Mouse (Mus musculus) midbrain, embryonic 13.5 days (tissue): ENCODE measurements around the gene Scarb1. TPM values are rescaled to one million over a fixed set of nuclear protein-coding genes. Genes with fewer than 3 reads are reported as not detected.

Experiments used
- ATAC-seq: fragments of 200-750 bp; cut with Nextera tagmentation; 2 replicates; pipeline ENCODE4 v1.8.0; 2017; ENCODE audit warnings: mild to moderate bottlenecking, moderate TSS enrichment, moderate library complexity
- H3K27ac ChIP-seq: fragments of 300-500 bp; sonication (generic); 2 replicates; pipeline ENCODE4 v1.5.1; 2015; ENCODE audit warnings: inconsistent platforms, mild to moderate bottlenecking, moderate library complexity
- H3K27me3 ChIP-seq: fragments of 300-500 bp; sonication (generic); 2 replicates; pipeline ENCODE4 v1.6.1; 2015; ENCODE audit warnings: mild to moderate bottlenecking, inconsistent platforms
- H3K36me3 ChIP-seq: fragments of 300-500 bp; sonication (generic); 2 replicates; pipeline ENCODE4 v1.6.1; 2015; ENCODE audit warnings: mild to moderate bottlenecking, inconsistent platforms
- H3K4me1 ChIP-seq: fragments of 300-500 bp; sonication (generic); replicated peaks from 2 replicates; pipeline ENCODE4 v1.6.1; 2015; ENCODE audit warnings: inconsistent platforms
- H3K4me2 ChIP-seq: fragments of 300-500 bp; sonication (generic); replicated peaks from 2 replicates; pipeline ENCODE4 v1.6.1; 2015; ENCODE audit warnings: moderate library complexity, mild to moderate bottlenecking, inconsistent platforms
- H3K4me3 ChIP-seq: fragments of 300-500 bp; sonication (generic); replicated peaks from 2 replicates; pipeline ENCODE4 v1.5.1; 2015; ENCODE audit warnings: mild to moderate bottlenecking, inconsistent platforms
- H3K9ac ChIP-seq: fragments of 300-500 bp; sonication (generic); replicated peaks from 2 replicates; pipeline ENCODE4 v1.6.1; 2015; ENCODE audit warnings: mild to moderate bottlenecking, inconsistent platforms
- H3K9me3 ChIP-seq: fragments of 300-500 bp; sonication (generic); 2 replicates; pipeline ENCODE4 v1.6.1; 2016; ENCODE audit warnings: mild to moderate bottlenecking, inconsistent platforms
- WGBS: fragments of 180-500 bp; shearing (Covaris S2); methylation state at CpG from one replicate; pipeline ENCODE4 v1.1.7; 2015; 5-methylcytosine and 5-hydroxymethylcytosine counted together
- polyA plus RNA-seq: library from polyadenylated mRNA; unstranded; fragments of >200 nt; fragmentation: Nextera tagmentation; extraction: Ambion mirVana; gene quantifications from 2 replicates; pipeline ENCODE4 v1.2.1, GENCODE M21; 2015

The Scarb1 gene
- polyA plus RNA-seq, 1 experiment from 2014 or later, result 22.8 TPM

GRCm38 (mm10) chr5:125358270-125358608 is 17.3 kb upstream of the Scarb1 start:
- no peaks in the 10 kb centered on the region for H3K36me3 ChIP-seq
- ATAC-seq, result no peak
- no peaks in the 10 kb centered on the region for H3K27me3 ChIP-seq
- no peak overlapping the region for H3K27ac ChIP-seq
- no peak overlapping the region for H3K4me2 ChIP-seq
- 0 out of 2 replicates have a peak, but pooled peaks cover 6% of the 10 kb centered on the region for H3K4me1 ChIP-seq
- WGBS, result 85% methylated on average over 5 of the region's 5 CpGs
- H3K9me3 ChIP-seq, result no peaks in the 10 kb centered on the region
- no peak overlapping the region for H3K9ac ChIP-seq
- H3K4me3 ChIP-seq, result no peak overlapping the region

- Histone ChIP-seq H3K36me3 (no peaks in the 10 kb centered on the region), H3K9ac (no peak overlapping the region), H3K4me1 (0 out of 2 replicates have a peak, but pooled peaks cover 6% of the 10 kb centered on the region), H3K4me3 (no peak overlapping the region), H3K27ac (no peak overlapping the region), H3K4me2 (no peak overlapping the region), H3K27me3 (no peaks in the 10 kb centered on the region), H3K9me3 (no peaks in the 10 kb centered on the region)
- ATAC-seq, result no peak
- WGBS, result 78% methylated on average over 12 of the region's 12 CpGs
Measured at GRCm38 (mm10) chr5:125357543-125358269, 16.8 kb upstream of the Scarb1 start.

DNA sequence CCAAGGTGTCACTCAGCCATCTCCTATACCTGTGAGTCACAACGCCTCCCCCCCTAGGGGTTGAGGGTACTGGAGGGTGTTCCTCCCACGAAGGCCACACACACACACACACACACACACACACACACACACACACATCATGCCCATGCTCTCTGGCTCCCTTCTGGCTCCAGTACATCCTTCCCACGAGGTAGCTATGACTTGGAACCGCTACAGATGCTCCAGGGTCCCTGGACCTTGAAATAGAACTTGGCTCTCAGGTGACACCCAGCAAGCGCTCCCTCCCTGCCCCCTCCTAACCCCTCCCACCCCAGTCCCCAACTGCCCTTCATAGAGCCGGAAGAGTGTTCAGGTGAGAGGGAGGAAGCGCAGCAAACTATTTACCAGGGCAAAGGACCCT is 14.8 kb upstream of the Scarb1 start:
- WGBS, result 52% methylated on average over 7 of the region's 7 CpGs
- no peak for ATAC-seq
- Histone ChIP-seq H3K4me2 (no peak overlapping the region), H3K9me3 (no peaks in the 10 kb centered on the region), H3K27ac (no peak overlapping the region), H3K9ac (no peak overlapping the region), H3K4me1 (0 out of 2 replicates have a peak, but pooled peaks cover 6% of the 10 kb centered on the region), H3K36me3 (no peaks in the 10 kb centered on the region), H3K4me3 (no peak overlapping the region), H3K27me3 (no peaks in the 10 kb centered on the region)

DNA sequence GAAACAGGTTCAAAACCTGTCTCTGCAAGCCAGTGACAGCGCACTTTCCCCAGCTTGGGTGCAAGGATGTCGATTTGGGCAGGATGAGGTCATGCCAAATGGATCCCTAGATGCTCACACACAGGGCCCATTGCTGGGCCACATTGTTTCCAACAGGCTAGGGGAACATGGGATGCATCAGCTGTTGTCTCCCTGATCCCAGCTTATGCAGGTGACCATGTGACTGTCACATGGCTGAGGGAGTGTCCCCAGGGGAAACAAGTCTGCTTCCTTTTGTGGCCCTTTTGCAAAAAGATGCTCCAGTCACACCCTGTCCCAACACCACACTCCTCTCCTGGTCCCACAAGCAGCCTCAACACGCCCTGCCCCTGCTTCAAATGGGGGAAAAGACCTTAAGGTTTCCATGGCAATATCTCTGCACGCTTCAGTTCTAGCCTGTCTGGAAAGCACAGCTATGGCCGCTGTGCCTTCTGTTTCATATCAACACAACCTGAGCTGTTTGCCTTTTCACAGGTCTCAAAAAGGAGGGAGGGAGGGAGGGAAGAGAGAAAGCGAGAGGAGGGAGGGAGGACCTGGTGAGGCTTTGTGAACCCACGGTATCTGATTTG is 14.1 kb upstream of the Scarb1 start:
- WGBS, result 57% methylated on average over 7 of the region's 7 CpGs
- no peak overlapping the region for H3K4me3 ChIP-seq
- no peak for ATAC-seq
- H3K27ac ChIP-seq, result no peak overlapping the region
- H3K4me1 ChIP-seq, result 0 out of 2 replicates have a peak, but pooled peaks cover 6% of the 10 kb centered on the region
- no peaks in the 10 kb centered on the region for H3K27me3 ChIP-seq
- no peak overlapping the region for H3K9ac ChIP-seq
- no peaks in the 10 kb centered on the region for H3K36me3 ChIP-seq
- H3K9me3 ChIP-seq, result no peaks in the 10 kb centered on the region
- no peak overlapping the region for H3K4me2 ChIP-seq

- no peaks in the 10 kb centered on the region for H3K36me3 ChIP-seq
- WGBS, result 98% methylated on average over 5 of the region's 5 CpGs
- H3K9ac ChIP-seq, result no peak overlapping the region
- no peak overlapping the region for H3K4me3 ChIP-seq
- no peaks in the 10 kb centered on the region for H3K9me3 ChIP-seq
- H3K4me2 ChIP-seq, result no peak overlapping the region
- H3K4me1 ChIP-seq, result 0 out of 2 replicates have a peak, but pooled peaks cover 6% of the 10 kb centered on the region
- no peaks in the 10 kb centered on the region for H3K27me3 ChIP-seq
- no peak for ATAC-seq
- H3K27ac ChIP-seq, result no peak overlapping the region
Measured at GRCm38 (mm10) chr5:125352781-125353294, 11.9 kb upstream of the Scarb1 start.

DNA sequence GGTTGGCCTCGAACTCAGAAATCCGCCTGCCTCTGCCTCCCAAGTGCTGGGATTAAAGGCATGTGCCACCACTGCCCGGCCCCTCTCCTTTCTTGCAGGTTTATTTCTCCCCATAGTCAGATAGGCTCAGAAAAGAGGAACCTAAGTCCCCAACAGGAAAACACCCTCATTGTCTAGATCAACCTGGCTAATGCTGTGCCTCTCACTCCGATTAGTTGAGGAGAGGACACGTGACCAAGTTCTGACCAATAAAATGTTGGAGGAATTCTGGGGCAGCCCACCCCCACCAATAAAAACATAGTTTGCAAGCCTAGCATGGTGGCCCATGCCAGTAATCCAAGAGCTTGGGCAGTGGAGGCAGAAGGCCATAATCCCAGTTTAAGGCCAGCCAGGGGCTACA is 11.0 kb upstream of the Scarb1 start:
- no peak overlapping the region for H3K27ac ChIP-seq
- 0 out of 2 replicates have a peak, but pooled peaks cover 6% of the 10 kb centered on the region for H3K4me1 ChIP-seq
- no peak overlapping the region for H3K9ac ChIP-seq
- no peaks in the 10 kb centered on the region for H3K36me3 ChIP-seq
- 97% methylated on average over 5 of the region's 5 CpGs for WGBS
- H3K4me2 ChIP-seq, result no peak overlapping the region
- no peaks in the 10 kb centered on the region for H3K27me3 ChIP-seq
- no peak for ATAC-seq
- H3K9me3 ChIP-seq, result no peaks in the 10 kb centered on the region
- H3K4me3 ChIP-seq, result no peak overlapping the region

GRCm38 (mm10) chr5:125351057-125351456 is 10.2 kb upstream of the Scarb1 start:
- H3K4me1 ChIP-seq, result 0 out of 2 replicates have a peak, but pooled peaks cover 6% of the 10 kb centered on the region
- no peak overlapping the region for H3K9ac ChIP-seq
- H3K27ac ChIP-seq, result no peak overlapping the region
- H3K4me3 ChIP-seq, result no peak overlapping the region
- no peak overlapping the region for H3K4me2 ChIP-seq
- H3K36me3 ChIP-seq, result no peaks in the 10 kb centered on the region
- H3K9me3 ChIP-seq, result no peaks in the 10 kb centered on the region
- H3K27me3 ChIP-seq, result no peaks in the 10 kb centered on the region
- ATAC-seq, result no peak
- WGBS, result 81% methylated on average over 8 of the region's 8 CpGs

DNA sequence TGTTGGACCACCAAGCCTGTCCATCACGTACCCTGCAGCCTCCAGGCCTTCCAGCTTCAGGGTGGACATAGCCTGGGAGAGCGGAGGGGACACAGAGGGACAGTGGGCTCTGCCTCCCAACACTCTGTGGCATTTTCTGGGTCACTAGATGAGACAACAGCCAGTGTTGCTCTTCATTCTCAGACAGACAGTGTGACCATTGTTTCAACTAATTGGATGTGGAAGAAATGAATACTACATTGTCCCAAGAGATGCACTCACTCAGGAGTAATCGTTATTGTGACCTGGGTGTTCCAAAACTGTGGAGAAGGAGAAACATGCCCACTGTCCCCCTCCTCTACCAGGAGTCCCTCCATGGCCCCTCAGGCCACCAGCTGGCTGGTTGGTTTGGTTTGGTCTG is 8.5 kb upstream of the Scarb1 start:
- Histone ChIP-seq H3K9me3 (no peaks in the 10 kb centered on the region), H3K36me3 (no peaks in the 10 kb centered on the region), H3K27me3 (no peaks in the 10 kb centered on the region), H3K4me2 (no peak overlapping the region), H3K27ac (no peak overlapping the region), H3K4me1 (no peaks in the 10 kb centered on the region), H3K9ac (no peak overlapping the region), H3K4me3 (no peak overlapping the region)
- ATAC-seq, result no peak
- WGBS, result 87% methylated on average over 3 of the region's 3 CpGs

DNA sequence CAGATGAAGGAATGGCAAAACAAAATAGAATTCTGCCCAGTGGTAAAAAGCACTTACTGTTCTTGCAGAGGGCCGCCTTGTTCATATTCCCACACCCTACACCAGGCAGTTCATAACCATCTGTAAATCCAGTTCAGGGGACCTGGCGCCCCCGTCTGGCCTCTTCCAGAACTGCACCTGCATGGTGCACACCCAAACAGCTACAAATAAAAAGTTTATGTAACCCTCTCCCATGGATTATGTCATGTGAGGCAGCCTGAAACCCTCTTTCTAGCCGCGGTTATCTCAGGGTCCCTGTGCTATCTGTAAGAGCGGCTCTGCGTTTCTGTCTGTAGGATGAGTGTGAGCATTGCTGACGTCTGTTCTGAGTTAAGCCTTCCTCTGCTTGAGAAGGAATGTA is 7.6 kb upstream of the Scarb1 start:
- Histone ChIP-seq H3K27ac (no peak overlapping the region), H3K36me3 (no peaks in the 10 kb centered on the region), H3K27me3 (no peaks in the 10 kb centered on the region), H3K9ac (no peak overlapping the region), H3K9me3 (no peaks in the 10 kb centered on the region), H3K4me3 (no peak overlapping the region), H3K4me1 (no peaks in the 10 kb centered on the region), H3K4me2 (no peak overlapping the region)
- 48% methylated on average over 8 of the region's 8 CpGs for WGBS
- ATAC-seq, result no peak

DNA sequence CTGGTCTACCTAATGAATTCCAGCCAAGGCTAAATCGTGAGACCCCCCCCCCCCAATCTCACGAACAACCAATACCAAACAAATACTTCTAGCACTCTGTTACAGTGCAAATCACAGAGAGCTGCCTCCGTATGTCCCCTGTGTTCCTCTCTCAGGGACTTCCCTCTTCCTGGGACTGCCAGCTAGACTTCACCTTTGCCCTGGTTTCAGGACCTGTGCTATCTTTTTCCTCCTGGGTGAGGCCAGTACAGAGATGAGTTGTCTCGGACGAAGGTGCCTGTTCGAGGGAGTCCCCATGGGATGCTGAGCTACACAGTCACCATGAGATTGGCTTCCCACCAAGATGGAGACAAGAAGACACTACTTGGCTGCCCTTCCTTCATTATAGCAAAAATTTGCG is 7.2 kb upstream of the Scarb1 start:
- H3K4me2 ChIP-seq, result no peak overlapping the region
- no peak overlapping the region for H3K4me3 ChIP-seq
- H3K9me3 ChIP-seq, result no peaks in the 10 kb centered on the region
- H3K36me3 ChIP-seq, result no peaks in the 10 kb centered on the region
- 82% methylated on average over 7 of the region's 7 CpGs for WGBS
- H3K9ac ChIP-seq, result no peak overlapping the region
- H3K27me3 ChIP-seq, result no peaks in the 10 kb centered on the region
- no peaks in the 10 kb centered on the region for H3K4me1 ChIP-seq
- ATAC-seq, result no peak
- no peak overlapping the region for H3K27ac ChIP-seq

GRCm38 (mm10) chr5:125344296-125344695 is 3.4 kb upstream of the Scarb1 start:
- Histone ChIP-seq H3K9ac (no peak overlapping the region), H3K4me1 (peaks cover 22% of the 10 kb centered on the region), H3K36me3 (no peaks in the 10 kb centered on the region), H3K4me2 (no peak overlapping the region), H3K9me3 (no peaks in the 10 kb centered on the region), H3K4me3 (no peak overlapping the region), H3K27me3 (peaks cover 19% of the 10 kb centered on the region), H3K27ac (no peak overlapping the region)
- WGBS, result 92% methylated on average over 6 of the region's 6 CpGs
- ATAC-seq, result no peak

DNA sequence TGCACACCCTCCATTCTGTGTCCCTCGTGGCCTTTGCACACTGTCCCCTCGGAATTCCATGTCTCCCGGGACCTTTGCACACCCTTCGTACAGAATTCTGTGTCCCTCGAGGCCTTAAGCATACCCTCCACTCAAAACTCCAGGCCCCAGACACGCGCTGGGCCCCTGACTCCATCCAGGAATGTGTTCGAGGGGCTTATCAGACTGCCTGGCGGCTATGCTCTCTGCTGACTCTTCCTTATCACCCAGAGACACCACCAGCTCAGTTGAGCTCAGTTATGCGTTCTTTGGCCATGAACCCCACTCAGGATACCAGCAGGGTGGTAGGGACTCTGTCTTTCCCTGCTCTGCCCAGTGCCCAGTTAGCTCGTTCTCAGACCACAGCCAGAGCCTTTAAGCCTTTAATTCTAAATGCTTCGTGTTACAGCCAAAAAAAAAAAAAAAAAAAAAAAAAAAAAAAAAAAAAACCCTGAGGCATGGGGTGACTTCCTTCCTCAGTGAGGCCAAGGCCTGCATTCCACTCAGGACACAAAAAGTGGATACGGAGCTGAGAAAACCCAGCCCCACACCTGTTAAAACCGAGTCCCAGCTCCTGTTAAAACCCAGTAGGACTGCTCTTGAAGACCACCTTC is 681 bp upstream of the Scarb1 start:
- Histone ChIP-seq H3K4me1 (peaks cover 33% of the 10 kb centered on the region), H3K9ac (peak overlapping the region; percentile 70), H3K27ac (no peak overlapping the region), H3K4me3 (peak overlapping the region; percentile 69), H3K36me3 (no peaks in the 10 kb centered on the region), H3K27me3 (peaks cover 21% of the 10 kb centered on the region), H3K4me2 (peak overlapping the region; percentile 94), H3K9me3 (no peaks in the 10 kb centered on the region)
- ATAC-seq, result no peak
- WGBS, result 56% methylated on average over 14 of the region's 14 CpGs
